Mouse (Mus musculus) urinary bladder, postnatal 10 days (tissue): ENCODE results near the gene Oprm1.

Experiments
- DNase-seq: peaks from one replicate; pipeline ENCODE4 v3.0.0; 2022; ENCODE audit warnings: low spot score

The Oprm1 gene

GRCm38 (mm10) chr10:6895796-6896195 is 137.5 kb downstream of the Oprm1 start:
- DNase-seq: no peak

- no peak for DNase-seq
Observed at GRCm38 (mm10) chr10:6896659-6897303, 138.5 kb downstream of the Oprm1 start.

GRCm38 (mm10) chr10:6900126-6900525 is 141.8 kb downstream of the Oprm1 start:
- DNase-seq: no peak

GRCm38 (mm10) chr10:6901819-6902393 is 143.6 kb downstream of the Oprm1 start:
- DNase-seq: no peak

- no peak for DNase-seq
Observed at GRCm38 (mm10) chr10:6909763-6910162, 151.5 kb downstream of the Oprm1 start.

- DNase-seq: no peak
Observed at GRCm38 (mm10) chr10:6915991-6916390, 157.7 kb downstream of the Oprm1 start.

- no peak for DNase-seq
Observed at GRCm38 (mm10) chr10:6916545-6917257, 158.4 kb downstream of the Oprm1 start.

- no peak for DNase-seq
Observed at GRCm38 (mm10) chr10:6926724-6927123, 168.4 kb downstream of the Oprm1 start.

GRCm38 (mm10) chr10:6927600-6928223 is 169.4 kb downstream of the Oprm1 start:
- no peak for DNase-seq

- no peak for DNase-seq
Observed at GRCm38 (mm10) chr10:6928905-6929304, 170.6 kb downstream of the Oprm1 start.

GRCm38 (mm10) chr10:6930398-6930797 is 172.1 kb downstream of the Oprm1 start:
- no peak for DNase-seq

- no peak for DNase-seq
Observed at GRCm38 (mm10) chr10:6930889-6931288, 172.6 kb downstream of the Oprm1 start.

- no peak for DNase-seq
Observed at GRCm38 (mm10) chr10:6934776-6935175, 176.5 kb downstream of the Oprm1 start.

GRCm38 (mm10) chr10:6936671-6937425 is 178.5 kb downstream of the Oprm1 start:
- no peak for DNase-seq

- no peak for DNase-seq
Observed at GRCm38 (mm10) chr10:6953115-6953514, 194.8 kb downstream of the Oprm1 start.

- no peak for DNase-seq
Observed at GRCm38 (mm10) chr10:6954533-6954932, 196.2 kb downstream of the Oprm1 start.

- no peak for DNase-seq
Observed at GRCm38 (mm10) chr10:6956357-6956756, 198.1 kb downstream of the Oprm1 start.

- no peak for DNase-seq
Observed at GRCm38 (mm10) chr10:6958791-6959190, 200.5 kb downstream of the Oprm1 start.

GRCm38 (mm10) chr10:6967588-6968242 is 209.4 kb downstream of the Oprm1 start:
- no peak for DNase-seq

- DNase-seq: no peak
Observed at GRCm38 (mm10) chr10:6968334-6968733, 210.0 kb downstream of the Oprm1 start.

- no peak for DNase-seq
Observed at GRCm38 (mm10) chr10:6977843-6978242, 219.5 kb downstream of the Oprm1 start.

- DNase-seq: no peak
Observed at GRCm38 (mm10) chr10:6978733-6979132, 220.4 kb downstream of the Oprm1 start.
